Mouse (Mus musculus): ENCODE results near the gene 1110012L19Rik. TPM values are rescaled to one million over a fixed set of nuclear protein-coding genes. Genes with fewer than 3 reads are reported as not detected.

Gene 1110012L19Rik
- polyA plus RNA-seq (2017; shearing (Covaris generic)) = 32.0 TPM

GRCm38 (mm10) chrX:70385276-70385961 is at the start of gene 1110012L19Rik:
TSS of gene 1110012L19Rik (plus strand) at chrX:70385877.

GRCm38 (mm10) chrX:70364661-70365613 is 20.7 kb upstream of the 1110012L19Rik start, which contains the start of gene Ids:
TSS of gene Ids (minus strand) at chrX:70365084.

Other genes with a start within 250 kb of the 1110012L19Rik start
- gene Ids, start 20.8 kb upstream of the 1110012L19Rik start, polyA plus RNA-seq (2017; shearing (Covaris generic)) = 36.5 TPM
- gene Tmem185a, start 91.3 kb downstream of the 1110012L19Rik start, polyA plus RNA-seq (2017; shearing (Covaris generic)) = 42.8 TPM

Data from inflammation-experienced regulatory T-cells, adult 16 weeks (primary cell).